Mouse (Mus musculus) megakaryocyte, embryonic 14.5 days (primary cell): Measurements from ENCODE around the gene Snx32. TPM values are rescaled to one million over a fixed set of nuclear protein-coding genes. Genes with fewer than 3 reads are reported as not detected.

Source experiments
- H3K27me3 ChIP-seq: replicated peaks from 2 replicates; pipeline ENCODE3; 2012; ENCODE audit warnings: inconsistent platforms
- H3K36me3 ChIP-seq: replicated peaks from 2 replicates; pipeline ENCODE3; 2012; ENCODE audit warnings: low read length, inconsistent platforms, mixed read lengths
- H3K4me1 ChIP-seq: 2 replicates; pipeline ENCODE4 v1.6.1; 2012; ENCODE audit warnings: inconsistent platforms
- H3K4me3 ChIP-seq: replicated peaks from 2 replicates; pipeline ENCODE3; 2012; ENCODE audit warnings: moderate library complexity, mild to moderate bottlenecking, inconsistent platforms
- H3K9me3 ChIP-seq: 2 replicates; pipeline ENCODE4 v1.6.1; 2012; ENCODE audit warnings: inconsistent platforms
- FLI1 ChIP-seq: IDR thresholded peaks from 2 replicates; pipeline ENCODE4 v1.6.1; 2012; ENCODE audit warnings: low read length, inconsistent platforms, mixed read lengths
- GATA1 ChIP-seq: IDR thresholded peaks from 3 replicates; pipeline ENCODE4 v1.6.1; 2012; ENCODE audit warnings: mixed read lengths, low read length, inconsistent platforms, borderline replicate concordance
- polyA plus RNA-seq: library from polyadenylated mRNA; stranded (reverse); fragments of >175 nt; gene quantifications from 2 replicates; pipeline ENCODE4 v1.2.3, GENCODE M21; 2012; ENCODE audit warnings: low replicate concordance; ENCODE audit not compliant: insufficient read depth

Snx32 gene
- 3.6 and 4.0 TPM in 2 replicates for polyA plus RNA-seq

GRCm38 (mm10) chr19:5510031-5511026, at the start of gene Snx32:
Snx32 (minus strand) TSS chr19:5510538.
- TF ChIP-seq GATA1 (no peak), FLI1 (no peak)
- Histone ChIP-seq H3K4me1 (peaks cover 45% of the 10 kb centered on the region), H3K36me3 (no peaks in the 10 kb centered on the region), H3K27me3 (no peaks in the 10 kb centered on the region), H3K9me3 (no peaks in the 10 kb centered on the region), H3K4me3 (peak within 1 kb of the TSS; percentile 94)

GRCm38 (mm10) chr19:5559631-5560456, 49.5 kb upstream of the Snx32 start:
- Histone ChIP-seq H3K4me3 (peak overlapping the region; percentile 86), H3K27me3 (peaks cover 99% of the 10 kb centered on the region), H3K4me1 (peaks cover 56% of the 10 kb centered on the region), H3K9me3 (no peaks in the 10 kb centered on the region), H3K36me3 (no peaks in the 10 kb centered on the region)
- TF ChIP-seq FLI1 (no peak), GATA1 (no peak)

- no peaks in the 10 kb centered on the region for H3K9me3 ChIP-seq
- H3K36me3 ChIP-seq = no peaks in the 10 kb centered on the region
- TF ChIP-seq GATA1 = no peak
- TF ChIP-seq FLI1 = no peak
- H3K4me1 ChIP-seq = peaks cover 52% of the 10 kb centered on the region
- peaks cover 95% of the 10 kb centered on the region for H3K27me3 ChIP-seq
- H3K4me3 ChIP-seq = no peak overlapping the region
Observed at GRCm38 (mm10) chr19:5559229-5559628, 48.9 kb upstream of the Snx32 start.

- no peaks in the 10 kb centered on the region for H3K36me3 ChIP-seq
- H3K27me3 ChIP-seq = peaks cover 95% of the 10 kb centered on the region
- TF ChIP-seq GATA1 (no peak), FLI1 (no peak)
- H3K4me1 ChIP-seq = peaks cover 50% of the 10 kb centered on the region
- H3K4me3 ChIP-seq = no peak overlapping the region
- no peaks in the 10 kb centered on the region for H3K9me3 ChIP-seq
Observed at GRCm38 (mm10) chr19:5558770-5559169, 48.4 kb upstream of the Snx32 start.

- Histone ChIP-seq H3K36me3 (no peaks in the 10 kb centered on the region), H3K27me3 (peaks cover 95% of the 10 kb centered on the region)
- no peak for TF ChIP-seq GATA1
- no peak for TF ChIP-seq FLI1
Observed at GRCm38 (mm10) chr19:5558169-5558568, 47.8 kb upstream of the Snx32 start.

GRCm38 (mm10) chr19:5554212-5554611, 43.9 kb upstream of the Snx32 start:
- Histone ChIP-seq H3K4me1 (peaks cover 29% of the 10 kb centered on the region; the same call in 1 of the 2 replicates), H3K27me3 (peaks cover 81% of the 10 kb centered on the region), H3K9me3 (no peaks in the 10 kb centered on the region), H3K4me3 (no peak overlapping the region), H3K36me3 (peaks cover 19% of the 10 kb centered on the region)
- TF ChIP-seq FLI1 = no peak
- TF ChIP-seq GATA1 = no peak

More at GRCm38 (mm10) chr19:5558169-5558568, 47.8 kb upstream of the Snx32 start:
- Histone ChIP-seq H3K9me3 (no peaks in the 10 kb centered on the region), H3K4me1 (peaks cover 50% of the 10 kb centered on the region), H3K4me3 (no peak overlapping the region)

- Histone ChIP-seq H3K27me3 (peaks cover 80% of the 10 kb centered on the region), H3K4me1 (peaks cover 29% of the 10 kb centered on the region; the same call in 1 of the 2 replicates), H3K36me3 (peaks cover 19% of the 10 kb centered on the region), H3K4me3 (no peak overlapping the region), H3K9me3 (no peaks in the 10 kb centered on the region)
- TF ChIP-seq FLI1 (no peak), GATA1 (no peak)
Observed at GRCm38 (mm10) chr19:5553802-5554201, 43.5 kb upstream of the Snx32 start.

- H3K4me1 ChIP-seq = peaks cover 7% of the 10 kb centered on the region
- H3K4me3 ChIP-seq = no peak overlapping the region
- TF ChIP-seq GATA1 = no peak
- no peak for TF ChIP-seq FLI1
- no peaks in the 10 kb centered on the region for H3K9me3 ChIP-seq
- peaks cover 19% of the 10 kb centered on the region for H3K36me3 ChIP-seq
- H3K27me3 ChIP-seq = peaks cover 53% of the 10 kb centered on the region
Observed at GRCm38 (mm10) chr19:5547471-5548056, 37.2 kb upstream of the Snx32 start.

GRCm38 (mm10) chr19:5544031-5544430, 33.7 kb upstream of the Snx32 start:
- TF ChIP-seq GATA1 = no peak
- no peak for TF ChIP-seq FLI1
- Histone ChIP-seq H3K27me3 (peaks cover 55% of the 10 kb centered on the region), H3K36me3 (no peaks in the 10 kb centered on the region), H3K9me3 (no peaks in the 10 kb centered on the region), H3K4me1 (peaks cover 7% of the 10 kb centered on the region), H3K4me3 (no peak overlapping the region)
